Mouse (Mus musculus) gastrocnemius, adult 2 months (tissue): ENCODE results near the gene Chchd10. TPM values are rescaled to one million over a fixed set of nuclear protein-coding genes. Genes with fewer than 3 reads are reported as not detected.
"Not testable (repeated sequence)": the region's sequence is repeated elsewhere in the genome, so short reads cannot be mapped to it uniquely, and the experiment has no call there.

Experiments used
- DNase-seq: peaks from one replicate; pipeline ENCODE4 v3.0.0; 2022
- H3K27ac ChIP-seq: fragments of 200-600 bp; 2 replicates; pipeline ENCODE4 v1.8.1; 2022; ENCODE audit warnings: mild to moderate bottlenecking
- H3K4me3 ChIP-seq: fragments of 200-600 bp; 2 replicates; pipeline ENCODE4 v1.8.1; 2022; ENCODE audit warnings: mild to moderate bottlenecking, moderate library complexity
- CTCF ChIP-seq: fragments of 200-600 bp; IDR thresholded peaks from 2 replicates; pipeline ENCODE4 v1.8.1; 2022; ENCODE audit warnings: antibody characterized with exemption, mild to moderate bottlenecking, moderate library complexity
- intact Hi-C: fragments of 180-260 bp; cut with DNase I; formaldehyde crosslinking; loops from one replicate; pipeline ENCODE4 v1.15.1; 2025
- long read RNA-seq, 2 experiments: library from polyadenylated mRNA; stranded (forward); transcript quantifications; one replicate each; pipeline ENCODE4 v2.0.0; 2021
- total RNA-seq, 2 experiments: library from RNA; stranded (reverse); gene quantifications; 2 replicates each; pipeline ENCODE4 v1.2.3; 2021

The Chchd10 gene
- 1,000 to 10,000 TPM; 1,469 to 1,586 TPM for total RNA-seq
- long read RNA-seq, experiment 1, transcript Chchd10-202 (2 exons, 405 nt), result minor isoform, 7 of 1,078 reads
- long read RNA-seq, experiment 1, transcript Chchd10-201 (4 exons, 939 nt), result major isoform, 1,042 of 1,078 reads
- long read RNA-seq, experiment 1, partial matches to known transcripts, result 22 of 1,078 reads
- long read RNA-seq, experiment 1, other reads (novel, unspliced or antisense), result 7 of 1,078 reads
- long read RNA-seq, experiment 2, transcript Chchd10-202 (2 exons, 405 nt), result minor isoform, 13 of 1,404 reads
- long read RNA-seq, experiment 2, transcript Chchd10-201 (4 exons, 939 nt), result major isoform, 1,350 of 1,404 reads
- long read RNA-seq, experiment 2, partial matches to known transcripts, result 32 of 1,404 reads
- long read RNA-seq, experiment 2, other reads (novel, unspliced or antisense), result 9 of 1,404 reads

- H3K4me3 ChIP-seq, result peak within 1 kb of the TSS; percentile 84
- intact Hi-C loops, result no loop called here
- peak within 1 kb of the TSS; percentile 86 for H3K27ac ChIP-seq
- TF ChIP-seq CTCF, result no peak
- DNase-seq, result no peak
Measured at GRCm38 (mm10) chr10:75932891-75933290, at the start of gene Chchd10. Gene Chchd10, plus strand, starts transcription at chr10:75933130.

DNA sequence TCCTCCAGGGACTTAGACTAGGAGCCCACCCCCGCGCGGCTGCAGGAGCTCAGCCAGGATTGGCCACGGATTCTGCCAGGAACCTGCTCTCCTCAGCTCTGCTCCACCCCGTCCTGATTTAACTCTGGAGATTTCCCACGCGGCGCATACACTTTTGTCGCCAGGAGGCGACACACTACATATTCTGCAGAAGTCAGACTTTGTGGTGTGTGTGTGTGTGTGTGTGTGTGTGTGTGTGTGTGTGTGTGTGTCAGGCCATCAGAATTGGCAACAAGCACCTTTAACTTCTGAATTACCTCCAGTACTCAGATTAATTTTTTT, 49.7 kb upstream of the Chchd10 start:
- peak overlapping the region; percentile 53 for H3K4me3 ChIP-seq
- H3K27ac ChIP-seq, result 0 out of 2 replicates have a peak overlapping the region, but pooled peaks have one; percentile 28
- DNase-seq, result peak; percentile 84
- TF ChIP-seq CTCF, result peak; percentile 64
- intact Hi-C loops, result loop anchor here (1.0 kb wide), 1 partner anchor 68 kb away; no protein-coding TSS in a partner anchor

DNA sequence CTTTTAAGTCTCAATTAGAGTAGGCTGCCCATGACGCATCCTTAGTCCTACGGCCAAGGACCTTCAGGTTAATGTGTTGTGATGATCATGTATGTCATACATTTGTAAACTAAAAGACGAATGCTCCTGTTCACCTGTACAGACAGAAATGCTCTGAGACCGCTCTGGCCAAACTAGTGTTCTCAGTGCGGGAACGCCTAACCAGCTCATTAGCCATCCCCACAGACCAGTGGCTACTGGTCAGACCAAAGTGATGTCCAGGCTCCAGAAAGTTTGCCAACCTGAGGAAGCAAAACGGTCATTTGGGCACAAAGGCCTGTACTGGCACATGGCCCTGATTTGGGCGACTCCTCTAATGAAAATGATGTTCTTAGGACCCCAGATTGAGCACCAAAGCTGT, 48.2 kb upstream of the Chchd10 start:
- Histone ChIP-seq H3K4me3 (no peak overlapping the region), H3K27ac (no peak overlapping the region)
- intact Hi-C loops, result no loop called here
- no peak for DNase-seq
- no peak for TF ChIP-seq CTCF

DNA sequence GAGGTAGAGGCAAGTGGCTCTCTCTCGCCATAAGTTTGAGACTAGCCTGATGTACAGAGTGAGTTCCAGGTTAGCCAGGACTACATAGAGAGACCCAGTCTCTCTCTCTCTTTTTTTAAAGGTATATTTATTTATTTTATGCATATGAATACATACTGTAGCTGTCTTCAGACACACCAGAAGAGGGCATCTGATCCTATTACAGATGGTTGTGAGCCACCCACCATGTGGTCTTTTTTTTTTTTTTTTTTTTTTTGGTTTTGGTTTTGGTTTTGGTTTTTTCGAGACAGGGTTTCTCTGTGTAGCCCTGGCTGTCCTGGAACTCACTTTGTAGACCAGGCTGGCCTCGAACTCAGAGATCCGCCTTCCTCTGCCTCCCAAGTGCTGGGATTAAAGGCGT, 45.4 kb upstream of the Chchd10 start:
- DNase-seq, intact Hi-C loops, H3K4me3 ChIP-seq, H3K27ac ChIP-seq: not testable (repeated sequence)

DNA sequence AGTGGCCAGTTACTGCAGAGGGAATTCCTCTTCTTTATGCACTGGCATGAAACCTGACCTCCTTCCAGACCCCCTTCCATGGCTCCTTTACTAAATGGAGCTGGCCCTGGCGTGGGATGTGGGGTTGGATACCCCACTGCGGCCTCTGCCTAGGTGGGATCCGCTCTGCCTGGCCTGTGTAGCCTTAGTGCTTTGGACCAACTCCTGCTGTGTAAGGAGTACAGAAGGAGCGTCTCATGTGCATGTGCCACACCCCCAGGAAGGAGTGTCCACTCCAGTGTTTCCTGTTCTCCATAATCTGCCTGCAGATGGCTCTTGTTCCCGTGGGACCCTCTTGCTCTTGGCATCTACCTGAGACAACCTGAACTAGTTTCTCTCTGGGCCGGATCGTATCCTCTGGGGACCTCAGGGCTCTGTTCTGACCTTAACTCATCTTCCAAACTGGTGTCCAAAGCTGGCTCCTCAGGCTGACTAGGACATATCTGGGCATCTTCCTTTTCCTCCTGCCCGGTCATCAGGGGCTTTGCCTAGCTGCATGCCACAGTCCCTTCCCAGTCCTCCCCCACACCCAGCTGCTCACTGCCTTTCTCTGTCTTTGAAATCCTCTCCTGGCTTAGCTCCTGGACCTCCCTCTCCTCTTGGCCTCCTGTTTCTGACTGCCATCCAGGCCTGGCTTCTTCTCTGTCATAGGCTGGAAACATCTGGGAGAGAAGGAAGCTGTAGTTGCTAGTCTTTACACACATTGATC, 43.4 kb upstream of the Chchd10 start:
- no peak for DNase-seq
- Histone ChIP-seq H3K4me3 (no peak overlapping the region), H3K27ac (no peak overlapping the region)
- intact Hi-C loops, result no loop called here
- TF ChIP-seq CTCF, result no peak

GRCm38 (mm10) chr10:75893089-75893750, 39.7 kb upstream of the Chchd10 start, which contains the start of gene Derl3:
Gene Derl3, plus strand, starts transcription at chr10:75893413.
- Histone ChIP-seq H3K4me3 (peak within 1 kb of the TSS; percentile 74), H3K27ac (0 out of 2 replicates have a peak within 1 kb of the TSS, but pooled peaks have one; percentile 24)
- peak; percentile 93 for DNase-seq
- intact Hi-C loops, result no loop called here
- no peak for TF ChIP-seq CTCF

DNA sequence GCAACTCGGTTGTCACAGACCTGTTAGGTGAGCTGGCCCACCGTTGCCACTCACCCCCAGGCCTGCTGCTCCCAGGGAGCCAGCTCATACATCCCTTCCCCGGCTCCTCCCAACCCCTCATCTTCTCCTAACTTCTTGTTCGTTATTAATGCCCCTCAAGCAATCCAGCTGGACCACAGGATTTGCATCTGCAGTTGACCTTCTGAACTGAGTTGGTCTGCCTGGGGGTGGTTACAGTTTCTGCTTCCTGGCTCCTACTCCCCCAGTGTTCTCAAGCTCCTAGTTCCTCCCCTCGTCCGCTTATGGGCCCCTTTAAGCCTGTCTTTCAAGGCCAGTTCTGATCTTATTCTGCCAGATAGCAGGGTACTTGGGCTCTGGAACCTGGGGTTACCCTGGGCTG, 38.3 kb upstream of the Chchd10 start:
- intact Hi-C loops, result no loop called here
- TF ChIP-seq CTCF, result no peak
- Histone ChIP-seq H3K4me3 (no peak overlapping the region), H3K27ac (no peak overlapping the region)
- DNase-seq, result no peak

- Histone ChIP-seq H3K27ac (no peak overlapping the region), H3K4me3 (no peak overlapping the region)
- no peak for TF ChIP-seq CTCF
- intact Hi-C loops, result loop anchor here (5.0 kb wide), 1 partner anchor 42 kb away; the partner anchor contains the start of gene Mmp11
- no peak for DNase-seq
Measured at GRCm38 (mm10) chr10:75895730-75896129, 37.2 kb upstream of the Chchd10 start.

- H3K4me3 ChIP-seq, result no peak overlapping the region
- no peak for TF ChIP-seq CTCF
- no peak overlapping the region for H3K27ac ChIP-seq
- DNase-seq, result no peak
- intact Hi-C loops, result loop anchor here (5.0 kb wide), 1 partner anchor 41 kb away; the partner anchor contains the start of gene Mmp11
Measured at GRCm38 (mm10) chr10:75896208-75896607, 36.7 kb upstream of the Chchd10 start.

- peak; percentile 85 for DNase-seq
Measured at GRCm38 (mm10) chr10:75897373-75897772, 35.6 kb upstream of the Chchd10 start.

DNA sequence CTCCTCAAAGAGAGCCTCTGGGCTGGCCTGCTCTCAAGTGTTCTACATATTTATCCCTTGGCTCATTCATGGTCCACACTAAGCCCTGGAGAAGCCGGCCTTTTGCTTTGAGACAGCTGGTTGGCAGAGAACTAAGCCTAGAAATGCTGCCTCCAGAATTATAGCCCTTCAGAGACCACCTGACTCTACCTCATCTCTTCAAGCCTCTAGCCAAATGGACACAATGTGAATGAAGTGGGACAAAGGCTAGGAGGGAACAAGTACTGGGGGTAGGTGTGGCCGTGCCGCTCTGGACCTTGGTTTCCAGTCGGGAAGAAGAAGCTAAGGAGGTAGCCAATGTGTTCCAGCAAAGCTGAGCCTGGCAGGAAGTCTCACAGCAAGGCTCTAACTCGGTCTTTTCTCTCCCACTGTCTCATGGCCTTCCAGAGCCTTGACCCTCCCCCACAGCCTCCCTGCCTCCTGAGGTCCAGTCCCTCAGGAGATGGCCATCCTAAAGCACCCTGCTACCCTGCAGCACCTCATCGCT, 34.8 kb upstream of the Chchd10 start:
- Histone ChIP-seq H3K4me3 (no peak overlapping the region), H3K27ac (peak overlapping the region; percentile 90)
- intact Hi-C loops, result loop anchor here (2.0 to 5.0 kb wide), 2 partner anchors 19 to 39 kb away; partner anchors contain the start of gene Mmp11
- no peak for TF ChIP-seq CTCF
- DNase-seq, result no peak

More at GRCm38 (mm10) chr10:75897373-75897772, 35.6 kb upstream of the Chchd10 start:
- intact Hi-C loops, result loop anchor here (1.0 to 5.0 kb wide), 2 partner anchors 40 to 54 kb away; partner anchors contain the start of gene Mmp11
- Histone ChIP-seq H3K4me3 (no peak overlapping the region), H3K27ac (peak overlapping the region; percentile 90)
- TF ChIP-seq CTCF, result peak; percentile 83

DNA sequence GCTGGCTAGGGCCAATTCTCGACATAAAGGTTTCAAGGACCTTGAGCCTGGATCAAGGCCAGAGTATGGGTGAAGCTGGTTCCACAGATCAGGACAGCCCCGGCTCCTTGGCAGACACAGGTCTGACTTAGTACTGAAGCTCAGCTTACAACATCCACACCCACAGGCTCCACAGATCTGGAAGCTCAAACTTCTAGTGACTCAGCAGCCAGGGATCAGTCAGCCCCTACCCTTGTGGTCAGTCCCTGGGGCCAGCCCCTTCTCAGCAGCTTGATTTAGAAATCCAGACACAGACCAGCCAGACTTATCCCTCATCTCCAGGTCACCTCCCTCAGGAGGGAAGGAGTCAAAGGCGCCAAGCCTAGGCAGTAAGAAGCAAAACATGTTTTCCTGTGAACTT, 34.1 kb upstream of the Chchd10 start:
- no peak overlapping the region; the same call in 1 of the 2 replicates for H3K4me3 ChIP-seq
- peak; percentile 87 for DNase-seq
- H3K27ac ChIP-seq, result peak overlapping the region; percentile 90
- intact Hi-C loops, result loop anchor here (2.0 to 5.0 kb wide), 2 partner anchors 18 to 38 kb away; partner anchors contain the start of gene Mmp11
- TF ChIP-seq CTCF, result no peak
